Mouse (Mus musculus) bone marrow, adult 2 months (tissue): Measurements from ENCODE around the gene Cfap57. TPM values are rescaled to one million over a fixed set of nuclear protein-coding genes. Genes with fewer than 3 reads are reported as not detected.

ENCODE experiments used
- H3K27ac ChIP-seq: fragments of 200-500 bp; 2 replicates; pipeline ENCODE4 v1.5.1; 2012; ENCODE audit warnings: low read depth, mild to moderate bottlenecking, control low read depth, inconsistent platforms, low read length; ENCODE audit not compliant: control insufficient read depth, poor library complexity, insufficient read depth
- H3K4me1 ChIP-seq: fragments of 200-500 bp; 2 replicates; pipeline ENCODE4 v1.6.1; 2011; ENCODE audit warnings: low read length; ENCODE audit not compliant: control insufficient read depth, insufficient read depth
- H3K4me3 ChIP-seq: fragments of 200-500 bp; replicated peaks from 2 replicates; pipeline ENCODE3; 2011; ENCODE audit warnings: mild to moderate bottlenecking, low read depth, low read length, control low read depth; ENCODE audit not compliant: control insufficient read depth
- CTCF ChIP-seq: fragments of 200-500 bp; IDR thresholded peaks from 2 replicates; pipeline ENCODE4 v1.5.1; 2011; ENCODE audit warnings: low read length, control low read depth; ENCODE audit not compliant: control insufficient read depth, insufficient read depth
- POLR2A ChIP-seq: fragments of 200-500 bp; IDR thresholded peaks from 2 replicates; pipeline ENCODE4 v1.6.1; 2011; ENCODE audit warnings: low read depth, mild to moderate bottlenecking, control low read depth, low read length, borderline replicate concordance; ENCODE audit not compliant: control insufficient read depth
- WGBS: fragments of 180-500 bp; shearing (Covaris S2); methylation state at CpG from one replicate; pipeline ENCODE4 v1.1.7; 2018; 5-methylcytosine and 5-hydroxymethylcytosine counted together
- polyA plus RNA-seq: library from polyadenylated mRNA; stranded (reverse); fragments of >200 nt; gene quantifications from 2 replicates; pipeline ENCODE4 v1.2.4, GENCODE M21; 2011; ENCODE audit warnings: low replicate concordance; ENCODE audit not compliant: missing spikeins, insufficient read depth, insufficient read length

Cfap57 gene
- not detected in 2 replicates for polyA plus RNA-seq

DNA sequence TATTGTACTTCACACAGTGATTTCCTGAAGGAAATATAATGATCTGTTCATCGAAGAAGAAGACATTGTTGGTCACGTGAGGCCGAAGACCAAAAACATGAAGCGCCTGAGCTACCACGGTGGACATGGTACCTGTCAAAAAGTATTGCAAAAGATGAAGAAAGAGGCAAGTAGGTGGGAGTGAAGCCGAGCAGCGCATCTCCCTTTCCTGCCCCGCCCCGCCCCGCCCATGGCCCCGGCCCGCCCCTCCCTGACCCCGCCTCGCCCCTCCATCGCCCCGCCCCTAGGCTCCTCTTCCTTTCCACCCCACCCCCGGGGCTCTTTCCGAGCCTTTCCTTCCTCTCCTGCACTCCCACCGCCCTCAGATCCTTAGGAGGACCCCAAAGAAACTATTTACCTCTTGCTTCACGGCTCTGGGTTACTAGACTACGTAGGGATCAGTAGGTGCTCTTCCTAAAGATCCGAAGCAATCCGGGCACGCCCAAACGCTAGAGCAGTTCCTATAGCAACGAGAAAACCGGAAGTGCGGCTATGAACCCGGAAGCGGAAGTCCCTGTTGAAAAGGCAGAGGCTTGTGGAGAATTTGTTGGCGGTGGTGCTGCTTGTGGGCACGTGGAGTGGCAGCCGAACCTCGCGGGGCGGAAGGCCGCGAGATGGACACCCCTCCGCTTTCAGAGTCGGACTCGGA is at the start of gene Cfap57, which contains the start of gene Ebna1bp2:
Gene Cfap57 (minus strand): TSS at position 499 of the 688 bp plus-strand sequence.
Gene Ebna1bp2 (plus strand): TSS at position 521 of the 688 bp plus-strand sequence.
- H3K27ac ChIP-seq: no peak within 1 kb of the TSS

DNA sequence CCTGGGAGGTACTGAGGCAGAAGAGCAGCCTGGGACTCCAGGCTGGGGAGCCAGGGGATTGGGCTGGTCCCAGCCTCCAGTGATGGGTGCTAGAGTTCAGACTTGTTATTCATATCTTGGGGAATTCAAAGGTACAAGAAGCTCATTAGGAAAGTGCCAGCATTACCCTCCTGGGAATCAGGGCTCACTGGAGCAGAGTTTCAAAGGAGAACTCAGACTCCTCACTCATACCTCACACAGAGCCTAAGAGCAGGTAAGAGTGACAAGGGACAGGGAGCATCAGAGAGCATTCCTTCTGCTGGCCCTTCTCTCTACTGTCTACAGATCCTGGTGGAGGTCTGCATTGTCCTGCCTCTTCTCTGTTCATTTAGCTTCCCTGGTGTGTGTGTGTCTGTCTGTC is 38.1 kb upstream of the Cfap57 start, which contains the start of gene Olfr62:
Gene Olfr62 (plus strand): TSS at position 301 of the 400 bp plus-strand sequence.
- TF ChIP-seq POLR2A (no peak), CTCF (no peak)
- Histone ChIP-seq H3K4me3 (no peak within 1 kb of the TSS), H3K27ac (no peak within 1 kb of the TSS), H3K4me1 (no peaks in the 10 kb centered on the region; the same call in 1 of the 2 replicates)

More for the DNA sequence above, at the start of gene Cfap57, which contains the start of gene Ebna1bp2:
- WGBS: 1% methylated on average over 40 of the region's 41 CpGs
- Histone ChIP-seq H3K4me1 (peaks cover 1% of the 10 kb centered on the region; the same call in 1 of the 2 replicates), H3K4me3 (peak within 1 kb of the TSS; percentile 94)
- peak; percentile 48; the same call in 1 of the 2 replicates for TF ChIP-seq POLR2A
- TF ChIP-seq CTCF: no peak

DNA sequence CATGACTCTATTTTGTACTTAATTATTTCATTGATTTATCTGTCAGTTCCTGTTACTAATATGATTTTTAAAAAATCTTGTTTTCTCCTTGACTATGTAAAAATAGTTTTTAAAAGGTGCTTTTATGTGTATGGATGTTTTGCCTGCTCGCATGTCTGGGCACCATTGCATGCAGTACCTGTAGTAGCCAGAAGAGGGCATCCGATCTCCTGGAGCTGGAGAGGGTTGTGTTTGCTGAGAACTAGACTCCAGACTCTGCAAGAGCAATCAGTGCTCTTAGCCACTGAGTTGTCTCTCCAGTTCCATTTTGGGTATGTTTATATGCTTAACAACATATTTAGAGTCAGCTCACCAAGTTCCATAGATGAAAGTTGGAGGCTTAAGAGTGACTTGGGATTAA is 24.7 kb upstream of the Cfap57 start:
- no peaks in the 10 kb centered on the region; the same call in 1 of the 2 replicates for H3K4me1 ChIP-seq
- no peak overlapping the region for H3K27ac ChIP-seq
- TF ChIP-seq CTCF: peak; percentile 71
- TF ChIP-seq POLR2A: no peak
- H3K4me3 ChIP-seq: no peak overlapping the region
- 1% methylated on average over 2 of the region's 2 CpGs for WGBS

DNA sequence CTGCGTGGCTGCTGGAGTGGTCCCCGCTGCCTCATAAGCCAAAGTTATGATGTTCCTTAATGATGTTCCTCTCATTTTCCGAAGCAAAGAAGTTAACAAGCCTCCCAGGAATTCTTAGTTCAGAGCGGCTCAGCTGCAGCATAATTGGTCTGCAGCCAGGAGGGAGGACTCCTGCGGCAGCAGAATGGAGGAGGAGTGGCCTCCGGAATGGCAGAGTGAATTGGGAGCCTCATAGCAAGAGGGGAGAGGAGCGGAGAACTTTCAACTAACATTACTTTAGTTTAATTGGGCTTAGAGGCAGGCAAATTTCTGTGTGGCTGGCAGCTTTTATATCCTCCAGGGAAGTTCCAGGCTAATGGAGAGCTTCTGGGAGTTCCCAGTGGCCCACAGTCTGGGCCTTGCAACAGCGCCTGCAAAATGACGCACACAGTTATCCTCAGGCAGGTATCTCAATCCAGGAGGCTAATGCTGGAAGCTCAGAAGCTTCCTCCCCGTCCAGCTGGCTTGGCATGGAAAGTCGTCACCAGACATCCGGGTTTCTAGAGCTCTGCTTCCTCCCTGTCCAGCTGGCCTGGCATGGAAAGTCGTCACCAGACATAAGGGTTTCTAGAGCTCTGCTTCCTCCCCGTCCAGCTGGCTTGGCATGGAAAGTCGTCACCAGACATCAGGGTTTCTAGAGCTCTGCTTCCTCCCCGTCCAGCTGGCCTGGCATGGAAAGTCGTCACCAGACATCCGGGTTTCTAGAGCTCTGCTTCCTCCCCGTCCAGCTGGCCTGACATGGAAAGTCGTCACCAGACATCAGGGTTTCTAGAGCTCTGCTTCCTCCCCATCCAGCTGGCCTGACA is 22.0 kb upstream of the Cfap57 start:
- WGBS: 40% methylated on average over 20 of the region's 20 CpGs
- no peak overlapping the region for H3K27ac ChIP-seq
- TF ChIP-seq CTCF (no peak), POLR2A (no peak)
- H3K4me3 ChIP-seq: no peak overlapping the region
- H3K4me1 ChIP-seq: no peaks in the 10 kb centered on the region

DNA sequence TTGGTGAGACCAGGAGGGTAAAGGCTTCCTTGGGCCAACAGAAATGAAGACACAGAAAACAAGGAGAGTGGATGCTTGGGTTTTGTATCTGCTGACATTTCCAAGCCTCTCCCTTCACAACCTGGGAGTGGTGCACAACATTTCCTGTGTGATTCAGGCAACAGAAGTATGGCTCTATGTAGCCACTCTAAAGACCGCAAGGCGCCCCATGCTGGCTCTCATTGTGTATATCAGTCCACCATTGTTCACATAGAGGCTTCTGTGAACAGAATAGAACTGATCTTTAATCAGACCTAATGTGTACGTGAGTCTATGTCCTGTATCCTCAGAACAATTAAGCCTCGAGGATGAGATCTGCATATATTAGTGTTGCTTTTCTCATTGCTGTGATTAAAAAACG is 9.7 kb upstream of the Cfap57 start:
- WGBS: 93% methylated on average over 5 of the region's 5 CpGs
- Histone ChIP-seq H3K27ac (no peak overlapping the region), H3K4me1 (no peaks in the 10 kb centered on the region), H3K4me3 (no peak overlapping the region)
- TF ChIP-seq CTCF: no peak
- TF ChIP-seq POLR2A: no peak

DNA sequence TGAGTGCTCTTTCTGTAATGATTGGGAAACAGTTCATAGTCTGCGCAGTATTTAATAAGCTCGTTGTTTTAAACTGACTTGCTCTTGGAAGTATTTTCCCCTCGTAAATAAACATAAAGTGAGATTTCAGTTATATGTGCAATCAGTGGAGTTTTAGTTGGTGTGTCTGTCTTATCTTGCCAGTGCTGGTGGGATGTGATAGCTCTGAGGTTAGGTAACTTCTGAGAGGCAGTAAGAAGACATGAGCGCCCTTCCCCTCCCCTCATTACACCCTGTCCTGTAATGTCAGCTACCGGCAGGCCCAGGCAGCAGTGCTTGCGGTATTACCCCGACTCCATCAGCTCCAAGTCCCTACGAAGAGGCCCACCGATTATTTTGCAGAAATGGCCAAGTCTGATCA is 1.2 kb upstream of the Cfap57 start:
- H3K27ac ChIP-seq: no peak overlapping the region
- H3K4me3 ChIP-seq: no peak overlapping the region
- peaks cover 1% of the 10 kb centered on the region; the same call in 1 of the 2 replicates for H3K4me1 ChIP-seq
- no peak for TF ChIP-seq POLR2A
- no peak for TF ChIP-seq CTCF
- WGBS: 49% methylated on average over 9 of the region's 9 CpGs

DNA sequence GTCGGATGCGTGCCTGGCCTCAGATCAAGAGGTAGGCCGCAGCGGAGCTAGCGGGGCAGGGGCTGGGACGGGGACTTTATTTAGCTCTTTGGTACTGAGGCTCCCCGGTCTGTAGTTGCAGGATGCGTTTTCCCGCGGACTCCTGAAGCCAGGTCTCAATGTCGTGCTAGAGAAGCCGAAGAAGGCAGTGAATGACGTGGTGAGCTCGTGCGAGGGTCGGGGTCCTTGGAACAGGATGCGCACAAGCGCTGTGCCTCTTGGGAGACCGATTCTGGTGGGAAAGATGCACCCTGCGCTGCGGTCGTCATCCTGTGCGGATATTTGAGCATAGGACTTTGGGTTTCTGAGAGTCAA is 367 bp upstream of the Cfap57 start:
- H3K27ac ChIP-seq: no peak overlapping the region
- no peak for TF ChIP-seq CTCF
- no peak for TF ChIP-seq POLR2A
- peak overlapping the region; percentile 94 for H3K4me3 ChIP-seq
- H3K4me1 ChIP-seq: peaks cover 1% of the 10 kb centered on the region; the same call in 1 of the 2 replicates
- 1% methylated on average over 23 of the region's 23 CpGs for WGBS

DNA sequence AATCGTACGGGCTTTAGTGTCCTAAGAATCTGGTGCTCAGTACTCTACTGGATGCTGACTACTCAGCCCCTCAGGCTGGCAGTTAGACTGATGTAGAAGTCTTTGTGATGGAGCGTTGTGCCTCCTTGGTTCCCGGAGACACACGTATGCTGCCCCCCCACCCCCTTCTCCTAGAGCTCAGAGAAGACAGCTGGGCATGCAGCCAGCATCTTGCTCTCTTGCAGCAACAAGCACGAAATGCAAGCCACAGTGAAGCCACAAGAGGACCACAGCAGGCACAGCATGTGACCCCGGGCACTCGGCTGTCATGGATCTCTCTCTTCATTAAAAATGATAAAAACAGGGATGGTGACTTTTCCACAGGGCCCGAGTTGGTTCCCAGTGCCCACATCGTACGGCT is 5.2 kb downstream of the Cfap57 start:
- no peak overlapping the region for H3K4me3 ChIP-seq
- H3K4me1 ChIP-seq: peaks cover 1% of the 10 kb centered on the region; the same call in 1 of the 2 replicates
- no peak overlapping the region for H3K27ac ChIP-seq
- 49% methylated on average over 11 of the region's 11 CpGs for WGBS
- TF ChIP-seq CTCF: no peak
- no peak for TF ChIP-seq POLR2A
